Mouse (Mus musculus): ENCODE data around the gene Chst3.
"Not testable (repeated sequence)": the region's sequence is repeated elsewhere in the genome, so short reads cannot be mapped to it uniquely, and the experiment has no call there.

Gene Chst3

DNA sequence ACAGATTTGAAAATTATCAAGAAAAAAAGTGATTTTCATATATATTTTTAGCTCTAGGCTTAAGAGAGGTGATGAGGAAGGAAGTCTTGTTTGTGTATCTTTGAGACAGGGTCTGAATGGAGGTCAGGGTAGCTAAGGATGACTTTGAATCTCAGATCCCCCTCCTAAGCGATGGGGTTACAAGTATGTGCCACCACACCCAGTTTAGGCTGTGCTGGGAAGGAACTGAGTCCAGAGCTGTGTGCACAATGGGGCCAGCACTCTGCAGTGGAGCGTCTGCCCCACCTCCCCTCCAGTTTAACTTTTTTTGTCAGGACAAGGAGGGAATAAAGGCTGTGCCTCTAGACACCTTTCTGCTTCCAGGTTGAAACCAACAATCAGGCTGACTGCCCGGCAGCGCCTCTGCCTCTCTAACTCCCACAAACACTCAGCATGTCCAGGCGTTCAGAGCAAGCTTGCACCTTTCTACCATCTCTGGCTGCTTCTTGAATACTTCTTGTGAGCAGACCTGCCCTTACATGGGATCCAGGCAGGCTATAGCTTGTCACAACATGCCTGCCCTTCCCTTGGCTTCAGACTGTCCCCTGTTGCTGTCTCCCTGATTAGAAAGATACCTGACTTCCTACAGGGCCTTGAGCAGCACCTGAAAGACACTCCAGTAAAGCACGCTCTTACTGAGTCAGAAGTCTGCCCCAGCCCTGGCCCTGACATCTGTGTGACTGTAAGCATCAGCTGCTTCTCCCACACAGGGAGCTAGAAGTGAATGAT is 11.4 kb upstream of the Chst3 start:
- no peak for DNase-seq

DNA sequence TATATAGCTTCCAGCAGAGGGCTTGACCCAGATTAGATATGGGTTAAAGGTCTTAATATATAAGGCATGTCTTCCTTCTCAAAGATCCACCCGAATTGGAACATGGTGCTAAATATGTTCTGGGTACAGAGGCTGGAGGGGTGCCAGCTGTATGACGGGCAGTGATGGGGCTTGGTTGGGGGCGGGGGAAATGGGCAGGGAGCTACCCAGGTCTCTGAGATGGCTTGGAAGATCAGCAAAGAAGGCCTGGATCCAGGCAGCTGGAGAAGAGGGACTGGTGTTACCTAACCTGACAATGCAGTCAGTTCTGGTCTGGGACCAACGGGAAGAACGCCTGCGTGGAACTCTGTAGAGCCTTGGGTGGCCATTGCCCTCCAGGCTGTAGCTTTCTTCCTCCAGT is 10.1 kb upstream of the Chst3 start:
- DNase-seq = no peak

DNA sequence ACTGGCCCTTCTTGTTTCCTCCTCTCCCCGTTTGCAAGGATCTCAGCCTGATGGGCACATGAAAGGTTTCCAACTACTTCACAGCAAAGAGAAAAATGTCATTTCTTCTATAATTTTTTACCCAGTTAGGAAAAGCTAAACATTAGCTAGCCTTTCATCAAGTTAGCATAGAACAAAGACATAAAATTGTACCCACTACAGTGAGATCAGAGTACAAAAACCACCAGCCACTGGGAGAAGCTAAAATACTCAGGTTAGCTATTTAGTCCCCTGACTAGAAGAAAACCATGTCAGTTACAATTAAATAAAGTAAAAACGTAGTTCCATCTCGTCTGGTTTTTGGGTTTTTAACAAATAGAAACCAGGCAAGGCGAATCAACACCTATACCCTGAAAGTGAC is 8.6 kb upstream of the Chst3 start:
- DNase-seq = no peak

DNA sequence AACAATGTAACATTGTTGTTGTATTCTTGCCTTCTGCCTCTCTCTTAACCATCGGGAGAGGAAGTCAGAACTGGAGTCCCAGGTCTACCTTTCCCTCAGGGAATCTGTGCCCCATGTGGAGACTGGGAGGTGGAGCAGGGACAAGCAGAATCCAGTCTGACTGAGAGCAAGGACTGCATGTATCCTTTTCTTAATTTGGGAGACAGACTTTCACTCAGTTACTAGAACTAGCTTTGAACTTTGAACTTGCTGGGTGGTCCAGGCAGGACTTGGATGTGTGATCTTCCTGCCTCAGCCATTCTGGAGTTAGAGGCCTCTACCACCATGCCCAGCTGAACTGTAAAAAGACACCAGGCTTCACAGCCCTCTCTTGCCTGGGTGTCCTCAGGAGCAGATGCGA is 5.5 kb upstream of the Chst3 start:
- no peak for DNase-seq

DNA sequence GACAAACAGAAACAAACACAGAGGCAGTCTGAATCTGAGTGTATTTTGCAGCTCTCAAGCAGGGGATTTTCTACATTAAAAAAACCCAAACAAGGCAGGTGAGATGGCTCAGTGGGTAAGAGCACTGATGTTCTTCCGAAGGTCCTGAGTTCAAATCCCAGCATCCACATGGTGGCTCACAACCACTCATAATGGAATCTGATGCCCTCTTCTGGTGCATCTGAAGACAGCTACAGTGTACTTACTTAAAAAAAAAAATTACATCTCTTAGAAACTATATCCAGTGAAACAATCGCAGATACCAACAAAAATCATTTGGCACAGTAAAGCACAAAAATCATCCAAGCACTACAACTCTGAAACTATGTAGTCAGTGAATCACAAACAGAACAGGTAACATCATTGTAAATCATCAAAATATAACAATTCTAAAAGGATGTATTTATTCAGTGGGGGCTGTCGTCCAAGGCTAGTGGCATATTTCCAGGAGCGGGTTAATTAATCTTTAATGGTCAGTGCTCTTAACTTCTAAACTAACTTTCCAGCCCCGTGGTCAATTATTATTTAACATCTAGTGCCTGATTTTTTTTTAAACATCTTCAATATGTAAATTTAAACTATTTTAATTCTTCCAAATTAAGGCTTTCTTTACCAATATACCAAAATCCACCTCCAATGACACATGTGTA is 2.7 kb upstream of the Chst3 start:
- DNase-seq = not testable (repeated sequence)

DNA sequence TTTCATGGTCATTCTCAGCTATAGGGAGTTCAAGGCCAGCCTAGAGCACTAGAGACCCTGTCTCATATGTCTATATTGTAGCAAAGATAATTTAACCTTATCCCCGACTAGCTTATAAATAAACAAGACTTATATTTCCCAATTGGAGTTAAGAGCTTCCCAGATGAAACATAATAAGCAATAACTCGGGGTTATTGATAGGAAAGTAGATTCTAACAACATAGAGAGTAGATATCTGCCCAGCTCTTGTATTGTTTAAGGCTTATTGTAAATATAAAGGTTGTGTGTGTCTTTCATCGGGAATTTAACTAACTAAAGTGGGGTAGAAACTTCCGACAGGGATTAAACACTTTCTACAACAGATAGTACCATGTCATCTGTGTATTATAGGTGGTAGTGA is 1.5 kb upstream of the Chst3 start:
- no peak for DNase-seq

DNA sequence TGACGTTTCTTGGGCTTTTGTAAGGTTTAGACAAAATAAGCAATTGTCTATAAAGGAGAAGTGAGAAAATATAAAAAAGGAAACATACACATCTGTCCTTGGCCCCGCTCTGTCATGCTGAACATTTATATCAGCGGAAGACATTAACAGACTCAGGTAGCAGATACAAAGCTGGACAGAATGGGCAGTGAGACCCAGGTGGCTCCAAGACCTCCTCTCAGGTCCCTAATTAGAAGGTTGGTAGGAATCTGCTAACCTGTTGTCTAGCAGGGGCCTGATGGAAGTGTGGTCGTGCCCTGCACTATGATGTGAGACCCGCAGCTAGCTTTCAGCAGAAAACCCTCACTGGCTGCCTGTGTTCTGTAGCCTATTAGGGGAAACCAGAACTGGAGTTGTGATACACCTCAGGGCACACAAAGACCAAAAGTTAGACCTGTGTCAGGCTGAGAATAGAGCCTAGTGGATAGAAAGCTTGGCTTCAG is 1.0 kb upstream of the Chst3 start:
- DNase-seq = no peak

DNA sequence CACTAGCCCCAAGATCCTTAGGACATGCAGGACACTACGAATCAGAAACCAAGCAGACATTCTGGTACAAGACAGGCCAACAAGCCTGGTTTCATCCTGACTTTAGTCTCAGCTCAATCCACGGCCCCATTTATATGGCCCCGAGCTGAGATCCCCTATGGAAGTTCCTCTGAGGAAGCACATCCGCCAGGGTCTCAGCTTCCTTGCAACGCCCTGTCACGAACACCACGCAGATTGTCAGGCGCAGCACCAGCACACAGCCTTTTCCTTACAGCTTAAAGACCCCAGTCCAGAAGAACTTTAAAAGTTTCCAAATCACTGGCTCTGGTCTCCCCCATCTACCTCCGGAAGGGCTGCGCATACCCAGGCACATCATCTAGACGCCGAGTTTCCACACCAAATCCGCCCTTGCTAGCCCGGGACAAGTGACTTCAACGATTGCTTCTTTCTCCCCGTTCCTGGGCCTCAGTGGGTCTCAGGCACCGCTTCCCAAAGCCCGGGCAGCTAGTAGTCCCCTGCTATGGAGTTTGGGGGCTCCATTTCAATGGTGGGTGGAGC is 948 bp downstream of the Chst3 start:
- DNase-seq = peak in 1 of 2 experiments; percentile 44

DNA sequence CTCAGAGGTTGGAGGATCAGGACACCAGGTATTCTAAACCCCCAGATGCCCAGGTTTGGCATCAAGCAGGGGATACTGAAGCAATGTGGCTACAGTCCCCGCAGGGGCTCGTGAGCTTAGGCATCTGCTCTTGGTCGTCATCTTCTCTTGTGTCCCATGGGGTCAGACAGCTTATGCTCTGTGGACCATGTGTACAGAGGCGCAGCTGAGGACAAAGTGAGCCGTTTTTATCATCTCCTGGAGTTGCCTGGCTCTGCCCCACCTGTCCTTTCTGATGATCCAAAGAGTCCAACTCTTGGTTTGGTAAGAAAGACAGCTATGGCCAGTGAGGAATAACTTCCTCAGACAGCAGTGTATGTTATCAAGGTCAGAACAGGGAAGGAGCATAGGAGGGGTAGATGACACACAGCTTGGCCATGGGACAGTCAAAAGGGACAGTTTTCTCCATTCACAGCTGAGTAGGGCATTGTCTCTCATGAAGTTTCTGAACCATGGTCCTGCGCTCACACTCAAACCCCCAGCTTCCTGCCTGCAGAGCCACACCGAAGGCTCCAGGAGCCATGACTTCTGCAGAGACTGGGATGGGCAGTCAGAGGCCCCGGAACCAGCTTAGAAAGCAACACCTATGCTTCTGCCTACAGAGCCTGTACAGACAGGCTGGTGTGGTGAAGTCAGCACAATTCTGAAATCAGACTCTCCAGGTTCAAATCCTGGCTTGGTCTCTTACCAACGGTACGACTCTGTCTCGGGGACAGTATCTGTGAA is 2.5 kb downstream of the Chst3 start:
- no peak for DNase-seq

DNA sequence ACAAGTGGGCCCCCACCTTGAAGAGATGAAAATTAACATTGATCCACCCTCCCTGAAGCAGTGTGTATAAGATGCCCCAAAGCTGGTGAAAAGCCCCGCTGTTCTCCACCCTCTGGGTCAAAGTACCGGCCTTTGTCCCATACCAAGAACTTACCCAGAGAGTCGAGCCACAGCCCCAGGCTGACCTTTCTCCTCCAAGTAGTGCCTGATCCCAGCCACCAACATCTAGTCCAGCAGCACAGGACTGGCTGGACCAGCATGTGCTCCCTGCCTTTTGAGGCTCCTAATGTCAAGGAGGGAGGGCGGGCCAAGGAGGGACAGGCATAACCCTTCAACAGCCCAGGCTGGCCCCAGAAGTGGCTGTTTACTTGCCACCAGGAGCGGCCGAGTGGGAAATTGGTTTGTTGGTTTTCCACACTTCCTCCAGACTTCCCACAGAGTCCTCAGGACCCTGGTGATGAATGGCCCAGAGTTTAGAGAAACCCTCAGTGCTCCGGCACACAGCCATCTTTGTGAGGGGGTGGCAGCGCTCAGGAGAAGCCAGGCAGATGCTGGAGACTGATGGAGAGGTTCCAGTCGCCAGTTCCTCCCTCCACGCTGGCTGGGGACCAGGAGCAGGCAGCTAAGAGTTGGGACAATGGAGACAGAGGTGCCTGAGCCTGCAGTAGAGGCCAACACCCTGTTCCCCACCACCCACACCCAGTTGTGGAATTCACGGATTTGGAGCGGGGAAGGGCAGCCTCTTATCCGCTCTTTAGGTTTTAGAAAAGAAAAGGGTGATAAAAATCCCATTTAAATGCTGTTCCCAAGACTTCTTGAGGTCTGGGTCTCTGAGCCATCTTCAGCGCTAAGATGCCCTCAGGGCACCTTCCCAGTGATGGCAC is 3.7 kb downstream of the Chst3 start:
- peak; percentile 37 to 66 for DNase-seq

DNA sequence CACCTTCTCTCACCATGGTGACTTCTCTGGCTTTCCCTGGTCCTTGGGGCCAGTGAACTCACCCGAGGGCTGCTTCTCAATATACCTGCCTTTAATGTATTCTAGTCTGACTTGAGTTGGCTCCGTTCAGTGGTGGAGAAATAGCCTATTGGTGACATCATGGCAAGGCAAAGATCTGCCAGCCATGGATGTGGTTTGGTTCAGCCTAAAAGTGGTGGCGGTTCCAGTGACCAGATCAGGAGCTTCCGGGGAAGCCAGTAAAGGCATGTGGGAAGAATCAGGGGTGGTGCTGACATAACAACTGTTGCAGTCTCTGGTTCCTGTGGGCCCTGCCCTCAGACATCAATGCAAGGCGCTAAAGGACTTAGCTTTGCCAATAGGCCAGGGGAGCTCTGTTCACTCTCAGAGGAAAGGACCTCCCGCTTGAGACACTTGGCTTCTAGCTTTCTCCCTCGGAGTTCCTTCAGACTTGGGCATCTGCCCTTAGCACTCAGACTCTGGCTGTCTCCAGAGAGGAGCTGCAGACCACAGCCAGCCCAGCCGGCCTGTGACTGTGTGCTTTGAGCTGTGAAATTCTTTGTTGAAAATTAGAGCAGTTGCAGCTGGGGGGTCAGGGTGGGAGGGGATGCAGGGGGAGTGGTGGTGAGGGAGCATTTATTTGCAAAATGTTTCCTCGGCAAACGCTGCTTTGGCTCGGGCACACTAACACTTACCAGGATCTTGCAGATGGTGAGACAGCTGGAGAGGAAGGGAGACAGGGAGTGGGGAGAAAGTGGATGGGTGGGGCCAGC is 6.3 kb downstream of the Chst3 start:
- peak; percentile 44 to 86 for DNase-seq

DNA sequence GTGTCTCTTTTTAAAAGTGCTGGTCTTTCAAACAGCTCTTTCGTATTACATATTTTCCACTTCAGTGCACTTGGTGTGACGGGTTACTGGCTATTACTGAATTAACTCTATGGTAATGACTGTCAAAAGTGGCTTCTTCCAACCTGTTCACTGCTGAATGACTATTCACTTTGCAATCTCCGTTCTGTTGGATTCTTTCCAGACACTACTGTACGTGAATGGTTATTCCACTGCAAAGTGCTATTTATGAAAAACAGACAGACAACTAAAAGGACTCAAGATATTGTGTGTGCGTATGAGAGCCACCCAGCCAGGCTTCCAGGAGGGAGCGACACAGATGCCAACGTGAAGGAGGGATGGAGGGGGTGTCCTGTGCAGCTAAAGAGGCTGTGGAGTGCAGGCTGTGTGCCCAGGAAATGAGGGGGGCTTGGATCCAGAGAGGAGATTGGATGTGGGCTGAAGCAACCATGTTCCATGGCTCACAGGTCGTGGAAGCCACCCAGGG is 7.5 kb downstream of the Chst3 start:
- no peak for DNase-seq

DNA sequence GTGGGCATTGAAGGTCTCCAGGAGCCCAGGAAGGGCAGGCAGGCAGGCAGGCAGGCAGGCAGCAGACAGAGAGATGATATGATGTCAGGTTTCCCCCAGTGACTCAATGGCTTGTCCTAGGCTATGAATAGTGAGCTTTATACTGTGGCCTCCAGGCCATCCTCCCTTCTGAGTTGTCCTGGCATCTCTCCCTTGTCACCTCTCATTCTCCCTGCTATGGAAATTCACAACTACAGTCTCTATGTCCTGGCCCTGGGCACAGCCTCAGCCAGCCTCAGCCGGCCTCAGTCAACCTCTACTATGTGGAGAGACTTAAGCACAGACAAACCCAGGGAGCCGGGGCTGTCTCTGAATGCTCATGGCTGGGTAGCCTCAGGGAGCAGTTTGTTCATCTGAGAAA is 8.6 kb downstream of the Chst3 start:
- DNase-seq = no peak

DNA sequence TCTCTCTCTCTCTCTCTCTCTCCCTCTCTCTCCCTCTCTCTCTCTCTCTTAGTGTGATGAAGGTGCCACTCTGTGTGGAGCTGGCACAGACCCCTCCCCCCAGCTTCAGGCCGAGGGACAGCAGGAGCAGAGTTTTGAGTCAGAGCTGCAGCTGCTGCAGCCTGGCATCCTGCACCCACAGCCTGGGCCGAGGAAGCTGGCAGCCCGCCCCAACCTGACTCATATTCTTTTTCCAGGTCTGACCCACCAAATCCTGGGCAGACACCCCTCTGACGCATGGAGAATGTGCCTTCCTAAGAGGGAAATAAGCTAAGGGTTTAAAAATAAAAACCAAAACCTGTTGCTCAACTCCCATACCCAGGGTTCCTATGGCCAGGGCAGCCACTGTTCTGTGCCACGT is 9.8 kb downstream of the Chst3 start:
- DNase-seq = peak; percentile 54 to 62

DNA sequence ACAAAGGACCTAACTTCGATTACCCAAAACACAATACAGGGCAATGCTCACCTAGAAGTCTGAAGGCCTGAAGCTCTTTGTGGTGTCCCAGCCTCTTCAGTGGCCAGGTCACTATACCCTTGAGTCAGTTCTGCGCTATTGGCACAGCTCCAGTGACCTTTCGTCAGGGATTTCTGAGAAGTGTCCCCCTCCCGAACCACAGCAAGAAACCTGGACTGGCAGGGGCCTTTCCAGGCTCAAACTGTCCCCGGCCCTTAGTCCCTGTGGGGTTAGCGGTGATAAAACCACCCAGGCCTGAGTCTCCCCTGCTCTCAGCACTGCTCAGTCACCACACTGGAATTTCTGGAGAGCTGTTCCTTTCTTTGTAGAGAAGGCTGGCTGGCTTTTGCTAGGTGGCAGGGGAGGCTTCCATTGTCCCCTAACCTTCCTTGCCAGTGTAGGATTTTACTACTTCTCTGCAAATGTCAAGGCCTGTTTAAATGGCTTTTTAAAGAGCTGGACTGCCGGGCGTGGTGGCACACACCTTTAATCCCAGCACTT is 11.8 kb downstream of the Chst3 start:
- no peak for DNase-seq

DNA sequence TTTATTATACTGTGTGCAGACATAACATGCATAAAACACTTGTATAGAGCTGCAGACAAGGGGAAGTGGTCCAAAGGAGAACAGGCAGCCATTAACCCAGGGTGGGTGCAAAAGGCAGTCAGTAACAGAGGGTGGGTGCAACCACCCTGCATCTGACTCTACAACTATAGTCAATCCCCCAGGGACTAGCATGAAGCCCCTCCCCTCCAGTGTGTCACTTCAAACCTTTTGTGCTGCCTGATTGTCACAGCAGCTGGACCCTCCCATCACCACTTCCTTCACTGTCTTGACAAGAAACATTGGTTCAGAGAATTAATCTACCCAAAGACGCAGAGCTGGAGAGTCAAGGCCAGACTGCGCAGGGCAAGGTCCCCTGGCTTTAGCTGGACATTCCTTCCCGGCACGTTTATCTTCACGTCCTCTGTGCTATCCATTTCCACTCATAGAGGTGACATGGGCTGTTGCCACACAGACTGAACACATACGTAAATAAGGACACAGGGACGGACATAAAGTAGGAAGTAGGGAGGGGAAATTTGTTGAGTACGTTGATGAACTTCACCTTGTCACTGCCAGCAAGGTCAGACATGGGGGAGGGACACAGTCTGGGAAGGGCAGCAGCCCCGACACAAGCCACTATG is 13.3 kb downstream of the Chst3 start:
- DNase-seq = peak in 1 of 2 experiments; percentile 63

DNA sequence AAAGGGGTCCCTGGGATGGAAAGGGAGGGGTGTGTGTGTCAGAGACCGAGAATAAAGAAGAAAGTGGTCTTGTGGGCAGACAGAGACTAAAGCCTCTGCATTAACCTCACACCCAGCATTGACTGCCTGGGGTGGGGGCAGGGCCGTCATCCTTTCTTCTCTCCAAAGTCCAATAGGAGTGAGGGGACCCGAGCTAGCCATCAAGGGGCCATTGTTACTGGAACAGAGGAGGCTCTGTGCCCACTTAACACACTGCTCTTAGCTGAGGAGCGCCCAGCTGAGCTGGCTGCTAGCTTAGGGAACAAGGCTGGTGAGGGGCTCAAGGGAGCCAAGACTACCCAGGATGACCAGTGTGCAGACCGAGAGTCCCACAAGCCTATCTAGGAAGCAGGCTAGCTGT is 16.3 kb downstream of the Chst3 start:
- DNase-seq = no peak

DNA sequence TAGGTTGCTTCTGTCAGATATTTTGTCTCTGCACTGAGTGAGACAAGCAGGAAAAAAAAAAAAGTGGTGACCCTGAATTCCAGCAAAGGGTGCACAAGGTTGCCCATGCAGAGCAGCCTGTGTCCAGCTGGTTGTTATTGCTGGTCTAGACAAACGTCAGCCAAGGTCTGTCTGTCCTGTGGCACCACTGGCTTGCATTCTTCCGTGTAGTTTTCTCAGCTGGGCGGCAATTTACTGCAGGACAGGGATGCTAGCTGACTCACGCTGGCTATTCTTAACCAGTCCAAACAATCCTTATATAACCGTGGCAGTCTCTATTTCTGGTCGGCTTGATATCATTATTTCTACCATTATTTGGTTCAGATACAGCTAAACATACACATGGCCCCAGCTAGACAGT is 18.1 kb downstream of the Chst3 start:
- DNase-seq = peak in 1 of 2 experiments; percentile 70

DNA sequence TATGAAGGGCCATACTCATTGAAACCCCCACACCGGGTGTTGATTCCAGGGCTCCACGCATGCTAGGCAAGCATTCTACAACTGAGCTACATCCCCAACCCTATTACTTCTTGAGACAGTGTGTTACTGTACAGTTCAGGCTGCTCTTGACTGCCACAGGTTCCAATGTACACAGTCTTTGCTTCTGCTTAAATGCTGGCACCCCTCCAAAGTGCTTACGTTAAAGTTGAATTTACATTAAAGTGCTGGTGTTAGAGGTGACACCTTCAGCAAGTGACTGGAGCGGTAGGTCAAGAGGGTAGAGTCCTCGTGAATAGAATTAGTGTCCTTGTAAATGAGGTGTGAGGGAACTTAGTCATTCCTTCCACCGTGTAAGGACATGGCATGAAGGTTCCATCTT is 19.7 kb downstream of the Chst3 start:
- no peak for DNase-seq

DNA sequence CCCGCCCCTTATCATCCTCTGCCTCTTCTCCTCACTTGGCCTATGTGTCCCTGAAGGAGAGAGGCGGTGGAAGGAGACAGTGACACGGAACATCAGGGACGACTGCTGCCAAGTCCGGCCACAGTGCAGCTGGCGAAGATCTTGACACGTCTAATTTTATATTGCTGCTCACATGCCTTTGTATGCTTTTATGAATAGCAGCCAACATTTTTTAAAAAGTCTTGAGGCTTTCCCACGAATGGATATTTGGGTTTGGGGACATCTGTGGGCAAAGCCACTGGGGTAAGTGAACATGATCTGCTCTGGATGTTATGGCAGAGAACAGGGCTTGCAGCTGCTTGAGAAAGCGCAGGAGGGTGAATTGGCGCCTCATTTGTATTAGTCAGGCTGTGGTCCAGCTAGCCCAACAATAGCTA is 21.6 kb downstream of the Chst3 start:
- DNase-seq = peak; percentile 59 to 92

Data from lung, postnatal 4 days (tissue).